Mouse (Mus musculus) erythroblast, embryonic 14.5 days (primary cell): Measurements from ENCODE around the gene Ano8.

Source experiments
- GATA1 ChIP-seq: IDR thresholded peaks from 2 replicates; pipeline ENCODE4 v1.6.1; 2012; ENCODE audit warnings: low read length, inconsistent platforms, mixed read lengths
- TAL1 ChIP-seq: IDR thresholded peaks from 3 replicates; pipeline ENCODE4 v1.6.1; 2012; ENCODE audit warnings: low read length, inconsistent platforms, mixed read lengths

DNA sequence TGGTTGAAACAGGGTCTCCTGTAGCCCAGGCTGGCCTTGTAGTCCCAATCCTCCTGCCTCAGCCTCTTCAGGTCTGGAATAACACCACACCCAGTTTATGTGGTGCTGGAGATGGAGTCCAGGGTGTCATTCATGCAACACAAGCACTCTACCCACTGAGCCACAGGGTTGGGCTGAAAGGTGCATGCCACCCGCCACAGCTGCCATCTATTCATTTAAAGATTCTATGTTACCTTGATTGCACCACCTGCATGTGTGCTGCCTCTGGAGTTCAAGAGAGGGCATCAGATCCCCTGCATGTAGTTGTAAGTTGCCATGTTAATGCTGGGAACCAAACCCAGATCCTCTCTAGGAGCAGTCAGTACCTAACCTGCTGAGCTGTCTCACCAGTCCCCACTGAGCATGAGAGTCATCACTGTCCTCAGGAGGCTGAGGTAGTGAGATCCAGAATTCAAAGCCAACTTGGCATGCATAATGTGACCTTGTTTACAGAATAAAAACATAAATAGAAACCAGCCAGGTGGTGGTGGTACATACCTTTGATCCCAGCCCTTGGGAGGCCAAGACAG lies 11.4 kb upstream of the Ano8 start:
- TF ChIP-seq GATA1 = no peak
- TF ChIP-seq TAL1 = no peak
